Mouse (Mus musculus): ENCODE measurements around the gene Polr3b. TPM values are rescaled to one million over a fixed set of nuclear protein-coding genes. Genes with fewer than 3 reads are reported as not detected.

The Polr3b gene
- total RNA-seq, 2 experiments from 2014 or later: 13.0 to 16.0 TPM

- intact Hi-C loops (cut with DNase I): no loop called here
- DNase-seq (ENCODE audit: low spot score in 2 of 2): no peak
Observed at GRCm38 (mm10) chr10:84754851-84755785, 133.0 kb downstream of the Polr3b start.

- intact Hi-C loops (cut with DNase I): no loop called here
- no peak for DNase-seq (ENCODE audit: low spot score in 2 of 2)
Observed at GRCm38 (mm10) chr10:84755786-84756203, 133.7 kb downstream of the Polr3b start, which contains the start of gene Rfx4. Gene Rfx4, plus strand, starts transcription at chr10:84756062.

- no peak for DNase-seq (ENCODE audit: low spot score in 2 of 2)
- intact Hi-C loops (cut with DNase I): no loop called here
Observed at GRCm38 (mm10) chr10:84756435-84757095, 134.5 kb downstream of the Polr3b start.

GRCm38 (mm10) chr10:84757426-84758199 lies 135.5 kb downstream of the Polr3b start:
- intact Hi-C loops (cut with DNase I): no loop called here
- no peak for DNase-seq (ENCODE audit: low spot score in 2 of 2)

- no peak for DNase-seq (ENCODE audit: low spot score in 2 of 2)
- intact Hi-C loops (cut with DNase I): no loop called here
Observed at GRCm38 (mm10) chr10:84758200-84758468, 136.0 kb downstream of the Polr3b start.

GRCm38 (mm10) chr10:84758483-84759431 lies 136.7 kb downstream of the Polr3b start:
- no peak for DNase-seq (ENCODE audit: low spot score in 2 of 2)
- intact Hi-C loops (cut with DNase I): no loop called here

- intact Hi-C loops (cut with DNase I): no loop called here
Observed at GRCm38 (mm10) chr10:84759511-84760117, 137.5 kb downstream of the Polr3b start.

GRCm38 (mm10) chr10:84760118-84761111 lies 138.3 kb downstream of the Polr3b start:
- DNase-seq (ENCODE audit: low spot score in 2 of 2): no peak
- intact Hi-C loops (cut with DNase I): no loop called here

More at GRCm38 (mm10) chr10:84759511-84760117, 137.5 kb downstream of the Polr3b start:
- DNase-seq (ENCODE audit: low spot score in 2 of 2): no peak

- intact Hi-C loops (cut with DNase I): no loop called here
- DNase-seq (ENCODE audit: low spot score in 2 of 2): no peak
Observed at GRCm38 (mm10) chr10:84768766-84769165, 146.7 kb downstream of the Polr3b start.

GRCm38 (mm10) chr10:84772380-84773130 lies 150.5 kb downstream of the Polr3b start:
- intact Hi-C loops (cut with DNase I): no loop called here
- peak; percentile 47 to 59 for DNase-seq (ENCODE audit: low spot score in 2 of 2)

GRCm38 (mm10) chr10:84773889-84774288 lies 151.8 kb downstream of the Polr3b start:
- no peak for DNase-seq (ENCODE audit: low spot score in 2 of 2)
- intact Hi-C loops (cut with DNase I): no loop called here

- intact Hi-C loops (cut with DNase I): no loop called here
- DNase-seq (ENCODE audit: low spot score in 2 of 2): no peak
Observed at GRCm38 (mm10) chr10:84774573-84774972, 152.5 kb downstream of the Polr3b start.

Other genes starting within 250 kb of the Polr3b start
- gene Nuak1, start 181.7 kb upstream of the Polr3b start, total RNA-seq (2021): 10 to 100 TPM; 69.3 to 69.7 TPM
- gene Ckap4, start 88.2 kb upstream of the Polr3b start, total RNA-seq (2021): 10 to 100 TPM; 22.3 to 23.5 TPM
- 10 to 100 TPM; 20.8 to 24.9 TPM for gene Tcp11l2, start 45.7 kb upstream of the Polr3b start, total RNA-seq (2021)
- gene Rfx4, start 133.8 kb downstream of the Polr3b start, total RNA-seq (2021): 10 to 100 TPM in 1 of 2 experiments, 1 to 10 TPM in 1; 9.3 to 11.3 TPM

Data from left cerebral cortex, postnatal 36 days (tissue).